Mouse (Mus musculus) limb, embryonic 12.5 days (tissue): ENCODE measurements at regions not wholly inside any gene's neighbourhood (a gene's known extent, or its start where the extent isn't known, plus 50 kb on each side); places are given as distances from the start of the nearest gene placed in this dataset.

Experiments
- ATAC-seq: fragments of 200-750 bp; cut with Nextera tagmentation; 2 replicates; pipeline ENCODE4 v1.8.0; 2017; ENCODE audit warnings: low read depth, moderate TSS enrichment; ENCODE audit not compliant: insufficient number of reproducible peaks, insufficient read depth, low FRiP score, low TSS enrichment
- H3K27ac ChIP-seq: fragments of 300-500 bp; sonication (generic); 2 replicates; pipeline ENCODE4 v1.5.1; 2016; ENCODE audit warnings: mild to moderate bottlenecking, moderate library complexity
- H3K27me3 ChIP-seq: fragments of 300-500 bp; sonication (generic); 2 replicates; pipeline ENCODE4 v1.6.1; 2016; ENCODE audit warnings: mild to moderate bottlenecking, moderate library complexity
- H3K36me3 ChIP-seq: fragments of 300-500 bp; sonication (generic); 2 replicates; pipeline ENCODE4 v1.6.1; 2016; ENCODE audit warnings: mild to moderate bottlenecking, moderate library complexity
- H3K4me1 ChIP-seq: fragments of 300-500 bp; sonication (generic); replicated peaks from 2 replicates; pipeline ENCODE4 v1.6.1; 2016
- H3K4me2 ChIP-seq: fragments of 300-500 bp; sonication (generic); 2 replicates; pipeline ENCODE4 v1.6.1; 2016; ENCODE audit warnings: mild to moderate bottlenecking, moderate library complexity
- H3K4me3 ChIP-seq: fragments of 300-500 bp; sonication (generic); replicated peaks from 2 replicates; pipeline ENCODE4 v1.5.1; 2016; ENCODE audit warnings: mild to moderate bottlenecking
- H3K9ac ChIP-seq: fragments of 300-500 bp; sonication (generic); replicated peaks from 2 replicates; pipeline ENCODE4 v1.6.1; 2016; ENCODE audit warnings: mild to moderate bottlenecking, moderate library complexity
- H3K9me3 ChIP-seq: fragments of 300-500 bp; sonication (generic); 2 replicates; pipeline ENCODE4 v1.6.1; 2016; ENCODE audit warnings: mild to moderate bottlenecking, moderate library complexity
- WGBS: fragments of 180-500 bp; shearing (Covaris S2); methylation state at CpG from one replicate; pipeline ENCODE4 v1.1.7; 2016; 5-methylcytosine and 5-hydroxymethylcytosine counted together

- Histone ChIP-seq H3K9me3 (no peaks in the 10 kb centered on the region), H3K36me3 (no peaks in the 10 kb centered on the region), H3K4me3 (no peak overlapping the region), H3K27me3 (no peaks in the 10 kb centered on the region), H3K27ac (no peak overlapping the region), H3K9ac (no peak overlapping the region), H3K4me1 (no peaks in the 10 kb centered on the region; the same call in 1 of the 2 replicates), H3K4me2 (no peak overlapping the region)
- no peak for ATAC-seq
- WGBS = 76% methylated on average over 3 of the region's 3 CpGs
Observed at GRCm38 (mm10) chr10:24392066-24392465, 168.7 kb downstream of the Moxd1 start.

- H3K27me3 ChIP-seq = no peaks in the 10 kb centered on the region
- 58% methylated on average over 13 of the region's 13 CpGs for WGBS
- no peak overlapping the region for H3K27ac ChIP-seq
- H3K4me2 ChIP-seq = no peak overlapping the region
- no peaks in the 10 kb centered on the region for H3K9me3 ChIP-seq
- no peak overlapping the region for H3K4me3 ChIP-seq
- H3K36me3 ChIP-seq = no peaks in the 10 kb centered on the region
- no peak for ATAC-seq
- H3K4me1 ChIP-seq = no peaks in the 10 kb centered on the region
- H3K9ac ChIP-seq = no peak overlapping the region
Observed at GRCm38 (mm10) chr10:24395999-24396784, 172.9 kb downstream of the Moxd1 start.

GRCm38 (mm10) chr10:24397125-24397524, 173.8 kb downstream of the Moxd1 start:
- no peaks in the 10 kb centered on the region for H3K36me3 ChIP-seq
- no peak overlapping the region for H3K9ac ChIP-seq
- no peaks in the 10 kb centered on the region for H3K27me3 ChIP-seq
- no peaks in the 10 kb centered on the region for H3K9me3 ChIP-seq
- H3K4me2 ChIP-seq = no peak overlapping the region
- no peak overlapping the region for H3K4me3 ChIP-seq
- no peak for ATAC-seq
- no peaks in the 10 kb centered on the region for H3K4me1 ChIP-seq
- WGBS = 67% methylated on average over 2 of the region's 2 CpGs
- H3K27ac ChIP-seq = no peak overlapping the region

GRCm38 (mm10) chr10:24404851-24405250, 181.5 kb downstream of the Moxd1 start:
- 70% methylated on average over 4 of the region's 4 CpGs for WGBS
- no peaks in the 10 kb centered on the region for H3K27me3 ChIP-seq
- ATAC-seq = no peak
- no peak overlapping the region for H3K4me2 ChIP-seq
- no peaks in the 10 kb centered on the region for H3K9me3 ChIP-seq
- H3K4me3 ChIP-seq = no peak overlapping the region
- no peak overlapping the region for H3K27ac ChIP-seq
- H3K36me3 ChIP-seq = no peaks in the 10 kb centered on the region
- H3K9ac ChIP-seq = no peak overlapping the region
- H3K4me1 ChIP-seq = no peaks in the 10 kb centered on the region

- Histone ChIP-seq H3K4me2 (no peak overlapping the region), H3K9ac (no peak overlapping the region), H3K4me3 (no peak overlapping the region), H3K4me1 (no peaks in the 10 kb centered on the region), H3K27me3 (no peaks in the 10 kb centered on the region), H3K27ac (no peak overlapping the region), H3K9me3 (no peaks in the 10 kb centered on the region), H3K36me3 (no peaks in the 10 kb centered on the region)
- 84% methylated on average over 3 of the region's 3 CpGs for WGBS
- ATAC-seq = no peak
Observed at GRCm38 (mm10) chr10:24406953-24407352, 183.6 kb downstream of the Moxd1 start.

- 79% methylated on average over 6 of the region's 6 CpGs for WGBS
- ATAC-seq = no peak
- H3K36me3 ChIP-seq = no peaks in the 10 kb centered on the region
- no peaks in the 10 kb centered on the region for H3K9me3 ChIP-seq
- no peak overlapping the region for H3K4me2 ChIP-seq
- H3K27me3 ChIP-seq = no peaks in the 10 kb centered on the region
- H3K27ac ChIP-seq = no peak overlapping the region
- H3K4me3 ChIP-seq = no peak overlapping the region
- no peaks in the 10 kb centered on the region for H3K4me1 ChIP-seq
- H3K9ac ChIP-seq = no peak overlapping the region
Observed at GRCm38 (mm10) chr10:24407411-24408227, 184.3 kb downstream of the Moxd1 start.

- Histone ChIP-seq H3K9ac (no peak overlapping the region), H3K27ac (no peak overlapping the region), H3K4me1 (no peaks in the 10 kb centered on the region), H3K9me3 (no peaks in the 10 kb centered on the region), H3K4me3 (no peak overlapping the region), H3K36me3 (no peaks in the 10 kb centered on the region), H3K27me3 (no peaks in the 10 kb centered on the region), H3K4me2 (no peak overlapping the region)
- WGBS = 45% methylated on average over 1 of the region's 1 CpGs
- ATAC-seq = no peak
Observed at GRCm38 (mm10) chr10:24409976-24410375, 185.3 kb upstream of the Ccn2 start.

GRCm38 (mm10) chr10:24410885-24411284, 184.4 kb upstream of the Ccn2 start:
- WGBS = 84% methylated on average over 4 of the region's 4 CpGs
- Histone ChIP-seq H3K4me3 (no peak overlapping the region), H3K4me1 (no peaks in the 10 kb centered on the region), H3K36me3 (no peaks in the 10 kb centered on the region), H3K27me3 (no peaks in the 10 kb centered on the region), H3K9me3 (no peaks in the 10 kb centered on the region), H3K4me2 (no peak overlapping the region), H3K27ac (no peak overlapping the region), H3K9ac (no peak overlapping the region)
- no peak for ATAC-seq

- no peak overlapping the region for H3K4me3 ChIP-seq
- 82% methylated on average over 4 of the region's 4 CpGs for WGBS
- no peak overlapping the region for H3K9ac ChIP-seq
- no peaks in the 10 kb centered on the region for H3K36me3 ChIP-seq
- H3K27ac ChIP-seq = no peak overlapping the region
- no peaks in the 10 kb centered on the region for H3K9me3 ChIP-seq
- no peak overlapping the region for H3K4me2 ChIP-seq
- H3K4me1 ChIP-seq = no peaks in the 10 kb centered on the region
- no peak for ATAC-seq
- H3K27me3 ChIP-seq = no peaks in the 10 kb centered on the region
Observed at GRCm38 (mm10) chr10:24422498-24423160, 172.6 kb upstream of the Ccn2 start.

GRCm38 (mm10) chr10:24433737-24434367, 161.4 kb upstream of the Ccn2 start:
- Histone ChIP-seq H3K27me3 (no peaks in the 10 kb centered on the region), H3K36me3 (no peaks in the 10 kb centered on the region), H3K9ac (no peak overlapping the region), H3K4me2 (no peak overlapping the region), H3K27ac (no peak overlapping the region), H3K4me1 (no peaks in the 10 kb centered on the region), H3K4me3 (no peak overlapping the region), H3K9me3 (0 out of 2 replicates have a peak, but pooled peaks cover 4% of the 10 kb centered on the region)
- ATAC-seq = no peak

GRCm38 (mm10) chr10:24437177-24437576, 158.1 kb upstream of the Ccn2 start:
- Histone ChIP-seq H3K4me3 (no peak overlapping the region), H3K27me3 (no peaks in the 10 kb centered on the region), H3K9ac (no peak overlapping the region), H3K4me1 (no peaks in the 10 kb centered on the region), H3K4me2 (no peak overlapping the region), H3K36me3 (no peaks in the 10 kb centered on the region), H3K9me3 (no peaks in the 10 kb centered on the region), H3K27ac (no peak overlapping the region)
- no peak for ATAC-seq
- WGBS = 63% methylated on average over 2 of the region's 2 CpGs
